Mouse (Mus musculus) hindbrain, embryonic 11.5 days (tissue): ENCODE results near the gene Rab3ip. TPM values are rescaled to one million over a fixed set of nuclear protein-coding genes. Genes with fewer than 3 reads are reported as not detected.

Experiments used
- ATAC-seq: fragments of 200-750 bp; cut with Nextera tagmentation; 2 replicates; pipeline ENCODE4 v1.8.0; 2017; ENCODE audit warnings: mild to moderate bottlenecking, moderate TSS enrichment, moderate library complexity; ENCODE audit not compliant: low FRiP score
- DNase-seq: peaks from one replicate; pipeline ENCODE4 v3.0.0-alpha.2; 2015; ENCODE audit warnings: low spot score
- H3K27ac ChIP-seq: fragments of 300-500 bp; sonication (generic); 2 replicates; pipeline ENCODE4 v1.5.1; 2014; ENCODE audit warnings: mild to moderate bottlenecking, low read depth, low read length
- H3K27me3 ChIP-seq: fragments of 300-500 bp; sonication (generic); 2 replicates; pipeline ENCODE4 v1.6.1; 2014; ENCODE audit warnings: mild to moderate bottlenecking, low read length, moderate library complexity, mixed read lengths; ENCODE audit not compliant: control insufficient read depth, insufficient read depth
- H3K36me3 ChIP-seq: fragments of 300-500 bp; sonication (generic); 2 replicates; pipeline ENCODE4 v1.6.1; 2014; ENCODE audit warnings: mild to moderate bottlenecking, low read length, moderate library complexity, mixed read lengths; ENCODE audit not compliant: control insufficient read depth, insufficient read depth
- H3K4me1 ChIP-seq: fragments of 300-500 bp; sonication (generic); replicated peaks from 2 replicates; pipeline ENCODE4 v1.6.1; 2014; ENCODE audit warnings: low read length, mixed read lengths; ENCODE audit not compliant: control insufficient read depth, insufficient read depth
- H3K4me2 ChIP-seq: fragments of 300-500 bp; sonication (generic); replicated peaks from 2 replicates; pipeline ENCODE4 v1.6.1; 2014; ENCODE audit warnings: mild to moderate bottlenecking, low read depth, low read length
- H3K4me3 ChIP-seq: fragments of 300-500 bp; sonication (generic); 2 replicates; pipeline ENCODE4 v1.5.1; 2014; ENCODE audit warnings: low read depth, low read length
- H3K9ac ChIP-seq: fragments of 300-500 bp; sonication (generic); 2 replicates; pipeline ENCODE4 v1.6.1; 2014; ENCODE audit warnings: low read depth, low read length
- H3K9me3 ChIP-seq: fragments of 300-500 bp; sonication (generic); 2 replicates; pipeline ENCODE4 v1.6.1; 2016; ENCODE audit warnings: low read length; ENCODE audit not compliant: control insufficient read depth
- WGBS: fragments of 180-500 bp; shearing (Covaris S2); extraction: QIAGEN DNeasy Blood & Tissue Kit; methylation state at CpG from one replicate; pipeline ENCODE4 v1.1.7; 2014; 5-methylcytosine and 5-hydroxymethylcytosine counted together
- polyA plus RNA-seq: library from polyadenylated mRNA; unstranded; fragments of >200 nt; fragmentation: Nextera tagmentation; extraction: Ambion mirVana; gene quantifications from 2 replicates; pipeline ENCODE4 v1.2.1, GENCODE M21; 2014

Gene Rab3ip
- polyA plus RNA-seq, 1 experiment from 2014 or later: 43.7 TPM

- ATAC-seq (no peak), DNase-seq (no peak)
- peaks cover 3% of the 10 kb centered on the region; the same call in 1 of the 2 replicates for H3K4me1 ChIP-seq
- H3K4me3 ChIP-seq: no peak overlapping the region
- 66% methylated on average over 3 of the region's 4 CpGs for WGBS
- no peaks in the 10 kb centered on the region for H3K27me3 ChIP-seq
- H3K27ac ChIP-seq: no peak overlapping the region
- no peaks in the 10 kb centered on the region for H3K9me3 ChIP-seq
- H3K4me2 ChIP-seq: no peak overlapping the region
- H3K36me3 ChIP-seq: no peaks in the 10 kb centered on the region
- H3K9ac ChIP-seq: no peak overlapping the region
These were observed 32.0 kb upstream of the Rab3ip start for GRCm38 (mm10) chr10:116982526-116982925.

GRCm38 (mm10) chr10:116980888-116981287 lies 30.3 kb upstream of the Rab3ip start:
- 77% methylated on average over 3 of the region's 3 CpGs for whole genome bisulfite sequencing
- no peaks in the 10 kb centered on the region for H3K27me3 ChIP-seq
- peak; percentile 46 for DNase-seq
- no peak overlapping the region for H3K4me2 ChIP-seq
- no peaks in the 10 kb centered on the region for H3K4me1 ChIP-seq
- no peaks in the 10 kb centered on the region for H3K9me3 ChIP-seq
- H3K36me3 ChIP-seq: no peaks in the 10 kb centered on the region
- H3K27ac ChIP-seq: no peak overlapping the region
- H3K4me3 ChIP-seq: no peak overlapping the region
- ATAC-seq: no peak
- no peak overlapping the region for H3K9ac ChIP-seq

GRCm38 (mm10) chr10:116980273-116980672 lies 29.7 kb upstream of the Rab3ip start:
- no peak overlapping the region for H3K4me2 ChIP-seq
- H3K9ac ChIP-seq: no peak overlapping the region
- no peak for DNase-seq
- no peaks in the 10 kb centered on the region for H3K27me3 ChIP-seq
- H3K27ac ChIP-seq: no peak overlapping the region
- H3K9me3 ChIP-seq: no peaks in the 10 kb centered on the region
- no peak for ATAC-seq
- H3K36me3 ChIP-seq: no peaks in the 10 kb centered on the region
- no peaks in the 10 kb centered on the region for H3K4me1 ChIP-seq
- 69% methylated on average over 4 of the region's 4 CpGs for WGBS
- no peak overlapping the region for H3K4me3 ChIP-seq

DNA sequence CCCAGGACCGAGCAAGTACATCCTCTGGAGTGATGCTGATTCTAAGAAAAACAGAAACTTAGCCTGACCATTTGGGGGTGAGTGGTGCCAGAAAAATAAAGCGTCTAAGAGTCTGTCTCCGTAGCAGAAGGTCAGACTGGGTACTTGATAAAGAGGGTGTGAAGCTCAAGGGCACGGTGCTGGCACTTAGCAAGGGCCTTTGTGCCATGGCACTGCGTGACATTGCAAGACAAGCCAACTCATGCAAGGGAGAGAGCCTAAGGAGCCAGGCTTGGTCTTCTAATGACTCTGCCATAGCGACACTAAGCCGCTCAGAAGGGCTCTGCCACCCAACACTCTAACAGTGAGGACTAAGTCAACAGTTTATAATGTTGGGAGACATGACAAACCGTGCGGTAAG lies 28.3 kb upstream of the Rab3ip start:
- no peak overlapping the region for H3K27ac ChIP-seq
- no peaks in the 10 kb centered on the region for H3K4me1 ChIP-seq
- 91% methylated on average over 9 of the region's 9 CpGs for WGBS
- H3K27me3 ChIP-seq: no peaks in the 10 kb centered on the region
- no peak overlapping the region for H3K4me3 ChIP-seq
- no peaks in the 10 kb centered on the region for H3K9me3 ChIP-seq
- H3K9ac ChIP-seq: no peak overlapping the region
- no peak for ATAC-seq
- no peaks in the 10 kb centered on the region for H3K36me3 ChIP-seq
- H3K4me2 ChIP-seq: no peak overlapping the region
- no peak for DNase-seq

GRCm38 (mm10) chr10:116977858-116978257 lies 27.3 kb upstream of the Rab3ip start:
- Histone ChIP-seq H3K4me3 (no peak overlapping the region), H3K4me1 (no peaks in the 10 kb centered on the region), H3K27ac (no peak overlapping the region), H3K4me2 (no peak overlapping the region), H3K9me3 (no peaks in the 10 kb centered on the region), H3K9ac (no peak overlapping the region), H3K36me3 (no peaks in the 10 kb centered on the region), H3K27me3 (no peaks in the 10 kb centered on the region)
- no peak for ATAC-seq
- WGBS: 89% methylated on average over 2 of the region's 2 CpGs
- DNase-seq: no peak

DNA sequence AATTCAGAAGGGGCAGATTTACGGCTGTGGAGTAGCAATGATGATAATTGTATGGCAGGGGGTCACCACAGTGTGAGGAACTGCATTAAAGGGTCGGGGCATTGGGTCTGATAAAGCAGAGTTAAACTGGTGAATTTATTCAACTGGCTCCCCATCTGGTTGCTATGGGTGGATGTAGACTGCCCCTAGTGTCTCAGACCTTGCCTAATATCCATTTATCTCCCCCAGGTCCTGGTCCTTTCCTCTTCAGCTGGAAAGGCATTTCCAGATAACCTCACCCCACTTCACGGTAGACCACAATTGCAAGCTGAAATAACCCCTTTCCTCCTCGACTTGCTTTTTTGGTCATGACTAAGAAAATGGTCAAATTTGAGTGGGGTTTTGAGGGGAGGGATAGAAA lies 26.9 kb upstream of the Rab3ip start:
- no peak overlapping the region for H3K4me3 ChIP-seq
- 65% methylated on average over 4 of the region's 4 CpGs for WGBS

DNA sequence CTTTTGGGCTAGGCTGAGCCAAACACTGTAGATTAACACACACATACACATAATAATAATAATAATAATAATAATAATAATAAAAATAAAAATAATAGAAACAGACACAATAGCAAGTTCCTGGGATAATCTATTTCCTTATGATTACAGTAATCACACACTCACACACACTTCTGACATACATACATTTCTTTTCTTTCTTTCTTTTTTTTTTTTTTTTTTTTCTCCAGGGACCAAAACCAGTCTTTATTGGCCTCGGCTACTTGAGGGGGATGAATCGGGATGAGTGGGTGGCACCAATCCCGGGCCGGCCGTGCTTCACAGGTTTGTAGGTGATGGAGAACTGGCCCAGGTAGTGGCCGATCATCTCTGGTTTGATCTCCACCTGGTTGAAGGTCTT lies 21.9 kb upstream of the Rab3ip start, which contains the start of gene Gm10271:
Gene Gm10271 (minus strand): TSS at position 101 of the 400 bp plus-strand sequence.
- WGBS: 95% methylated on average over 6 of the region's 6 CpGs
- no peaks in the 10 kb centered on the region for H3K4me1 ChIP-seq
- no peaks in the 10 kb centered on the region for H3K9me3 ChIP-seq
- ATAC-seq (no peak), DNase-seq (no peak)
- H3K27me3 ChIP-seq: no peaks in the 10 kb centered on the region
- H3K27ac ChIP-seq: no peak within 1 kb of the TSS
- H3K4me3 ChIP-seq: no peak within 1 kb of the TSS
- H3K9ac ChIP-seq: no peak within 1 kb of the TSS
- no peak within 1 kb of the TSS for H3K4me2 ChIP-seq
- no peaks in the 10 kb centered on the region for H3K36me3 ChIP-seq

More for the DNA sequence above, 26.9 kb upstream of the Rab3ip start:
- H3K4me1 ChIP-seq: no peaks in the 10 kb centered on the region
- no peaks in the 10 kb centered on the region for H3K36me3 ChIP-seq
- H3K9me3 ChIP-seq: no peaks in the 10 kb centered on the region
- no peak for ATAC-seq
- H3K27me3 ChIP-seq: no peaks in the 10 kb centered on the region
- H3K27ac ChIP-seq: no peak overlapping the region
- no peak overlapping the region for H3K9ac ChIP-seq
- no peak overlapping the region for H3K4me2 ChIP-seq
- DNase-seq: no peak

GRCm38 (mm10) chr10:116968741-116969140 lies 18.2 kb upstream of the Rab3ip start:
- H3K9ac ChIP-seq: no peak overlapping the region
- H3K4me2 ChIP-seq: no peak overlapping the region
- no peaks in the 10 kb centered on the region for H3K27me3 ChIP-seq
- H3K9me3 ChIP-seq: no peaks in the 10 kb centered on the region
- no peak for DNase-seq
- no peak overlapping the region for H3K27ac ChIP-seq
- no peaks in the 10 kb centered on the region for H3K4me1 ChIP-seq
- H3K4me3 ChIP-seq: no peak overlapping the region
- H3K36me3 ChIP-seq: no peaks in the 10 kb centered on the region
- no peak for ATAC-seq
- WGBS: 86% methylated on average over 4 of the region's 4 CpGs

GRCm38 (mm10) chr10:116966065-116966464 lies 15.5 kb upstream of the Rab3ip start:
- H3K36me3 ChIP-seq: no peaks in the 10 kb centered on the region
- DNase-seq (no peak), ATAC-seq (no peak)
- H3K4me2 ChIP-seq: no peak overlapping the region
- no peaks in the 10 kb centered on the region for H3K4me1 ChIP-seq
- no peaks in the 10 kb centered on the region for H3K27me3 ChIP-seq
- H3K9ac ChIP-seq: no peak overlapping the region
- 81% methylated on average over 6 of the region's 6 CpGs for WGBS
- no peak overlapping the region for H3K27ac ChIP-seq
- H3K9me3 ChIP-seq: no peaks in the 10 kb centered on the region
- no peak overlapping the region for H3K4me3 ChIP-seq
